Mouse (Mus musculus) urinary bladder, postnatal 0 days (tissue): ENCODE results near the gene Olfr1416. TPM values are rescaled to one million over a fixed set of nuclear protein-coding genes. Genes with fewer than 3 reads are reported as not detected.

ENCODE experiments used
- microRNA-seq: library from miRNA; unstranded; fragments of <30 nt; microRNA quantifications from one replicate; pipeline ENCODE4, GENCODE M21; 2016
- polyA plus RNA-seq: library from polyadenylated mRNA; unstranded; fragments of >200 nt; fragmentation: Nextera tagmentation; extraction: Ambion mirVana; gene quantifications from 2 replicates; pipeline ENCODE4 v1.2.1, GENCODE M21; 2015

The Olfr1416 gene
- not detected in 2 replicates for polyA plus RNA-seq

DNA sequence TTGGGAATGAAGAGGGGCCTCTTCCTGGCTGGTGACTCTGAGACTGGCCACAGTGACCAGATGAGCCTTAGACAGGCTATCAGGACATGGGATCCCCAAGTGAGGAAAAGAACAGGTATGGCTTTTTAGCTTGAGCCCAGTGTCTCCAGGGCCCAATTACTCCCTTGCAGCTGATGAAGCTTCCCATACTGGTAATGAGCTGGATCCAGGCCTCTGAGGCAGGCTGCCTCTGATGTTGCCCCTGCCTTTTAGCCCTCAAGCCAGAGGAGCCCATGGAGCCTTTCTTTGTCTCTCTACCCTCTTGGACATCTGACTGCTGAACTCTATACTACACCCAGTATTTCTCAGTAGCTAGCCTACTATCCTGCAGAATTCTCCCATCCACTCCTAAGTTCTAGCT lies at the start of gene Olfr1416:
TSS of gene Olfr1416 (minus strand) at position 101 of the 400 bp plus-strand sequence.

GRCm38 (mm10) chr1:92518561-92518960 lies 33.6 kb upstream of the Olfr1416 start, which contains the start of gene Olfr1414:
TSS of gene Olfr1414 (minus strand) at chr1:92518661.

GRCm38 (mm10) chr1:92496001-92496400 lies 11.1 kb upstream of the Olfr1416 start, which contains the start of gene Olfr1415:
TSS of gene Olfr1415 (minus strand) at chr1:92496101.

DNA sequence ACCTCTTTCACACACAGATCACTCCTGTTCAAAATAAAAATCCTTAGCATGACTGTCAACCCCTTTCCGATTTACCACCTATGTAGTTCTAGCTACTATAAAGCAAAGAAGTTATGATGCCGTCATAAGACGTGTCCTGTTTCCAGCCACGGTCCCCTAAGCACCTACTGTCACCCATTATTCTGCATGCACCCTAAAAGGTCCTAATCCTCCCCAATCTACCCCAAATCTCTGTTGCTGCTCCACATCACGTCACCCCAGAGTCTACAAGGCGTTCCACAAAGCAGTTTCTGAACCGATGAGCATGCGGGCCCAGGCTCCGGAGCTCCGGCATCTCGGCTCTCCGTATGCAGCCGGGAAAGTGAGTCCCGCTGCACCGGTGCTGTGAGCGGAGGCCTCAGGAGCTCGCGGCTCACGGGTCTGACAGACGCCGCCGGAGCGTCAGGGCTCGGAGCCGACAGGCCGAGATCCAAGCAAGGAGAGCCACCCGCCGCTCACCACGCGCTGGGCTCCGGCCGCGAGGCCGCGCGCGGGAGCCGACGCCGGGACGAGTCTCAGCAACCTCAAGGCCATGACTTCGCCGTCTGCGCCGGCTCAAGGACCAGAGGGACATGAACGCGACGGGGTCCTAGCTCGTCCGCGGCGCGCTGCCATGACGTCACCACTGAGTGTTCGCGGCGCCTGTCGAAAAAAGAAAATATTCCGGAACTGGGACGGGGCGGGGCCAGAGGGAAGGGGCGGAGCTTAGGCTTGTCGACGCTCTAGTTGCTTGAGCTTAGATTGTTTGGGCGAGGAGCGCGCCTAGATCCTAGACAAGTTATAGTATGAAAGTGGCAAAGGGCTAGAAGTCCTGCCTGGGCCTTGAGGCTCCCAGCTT lies 11.5 kb downstream of the Olfr1416 start, which contains the start of gene Ndufa10:
TSS of gene Ndufa10 (minus strand) at position 696 of the 877 bp plus-strand sequence.

Small RNA genes lying within 50 kb of the gene (microRNA-seq; reads per million reads assigned to microRNA genes)
- gene Mir6900: 1.5 reads per million

Other genes with a start within 250 kb of the Olfr1416 start
- gene Ndufa10, start 11.3 kb downstream of the Olfr1416 start, polyA plus RNA-seq: 190 and 197 TPM in 2 replicates
- not detected in 2 replicates for gene Olfr1415, start 11.0 kb upstream of the Olfr1416 start, polyA plus RNA-seq
- not detected in 2 replicates for gene Olfr1414, start 33.5 kb upstream of the Olfr1416 start, polyA plus RNA-seq
- gene Olfr1413, start 86.2 kb upstream of the Olfr1416 start, polyA plus RNA-seq: not detected in 2 replicates
- not detected in 2 replicates for gene Olfr1412, start 100.7 kb upstream of the Olfr1416 start, polyA plus RNA-seq
- gene Olfr1411, start 109.3 kb upstream of the Olfr1416 start, polyA plus RNA-seq: not detected in 2 replicates
- gene Olfr1410, start 120.7 kb upstream of the Olfr1416 start, polyA plus RNA-seq: not detected in 2 replicates
- not detected in 2 replicates for gene Olfr12, start 132.7 kb upstream of the Olfr1416 start, polyA plus RNA-seq
- gene Cops9, start 156.9 kb upstream of the Olfr1416 start, polyA plus RNA-seq: 387 and 417 TPM in 2 replicates
- not detected in 2 replicates for gene Otos, start 163.7 kb upstream of the Olfr1416 start, polyA plus RNA-seq